Mouse (Mus musculus) megakaryocyte progenitor cell, adult 5-6 weeks (primary cell): Measurements from ENCODE around the gene Zfp456. TPM values are rescaled to one million over a fixed set of nuclear protein-coding genes. Genes with fewer than 3 reads are reported as not detected.
A peak's percentile ranks its signal among the peaks of the same experiment; 100 is the strongest.
"Not testable (repeated sequence)": the region's sequence is repeated elsewhere in the genome, so short reads cannot be mapped to it uniquely, and the experiment has no call there.

Experiments used
- ATAC-seq: replicated peaks from 2 replicates; pipeline ENCODE4 v1.8.0; 2016; ENCODE audit warnings: mild to moderate bottlenecking, moderate TSS enrichment, inconsistent platforms; ENCODE audit not compliant: poor library complexity
- total RNA-seq, 2 experiments: library from RNA; stranded (forward) in 1 of 2; stranded (reverse) in 1 of 2; fragments of 157-497, 149-512 nt in 1 of 2; fragments of 200-1000 nt in 1 of 2; gene quantifications; 2 replicates each; pipeline versions ENCODE4 v1.2.3 to v1.2.4; 2015 to 2017

Gene Zfp456
- 4.8 and 5.2 TPM in 2 replicates for total RNA-seq (2015)
- 3.5 and 4.8 TPM in 2 replicates for total RNA-seq (2017)

GRCm38 (mm10) chr13:67375050-67375911 is at the start of gene Zfp456, which contains the start of gene Gm28041:
TSS of gene Zfp456 (minus strand) at chr13:67375810.
TSS of gene Gm28041 (minus strand) at chr13:67375733.
- ATAC-seq, result peak; percentile 92

GRCm38 (mm10) chr13:67422532-67422931 is 46.9 kb upstream of the Zfp456 start:
- not testable (repeated sequence) for ATAC-seq

- peak; percentile 72 for ATAC-seq
Measured at GRCm38 (mm10) chr13:67421207-67421857, 45.7 kb upstream of the Zfp456 start, which contains the start of gene Zfp459. TSS of gene Zfp459 (minus strand) at chr13:67421418.

- ATAC-seq, result no peak; the same call in 1 of the 2 replicates
Measured at GRCm38 (mm10) chr13:67420558-67421206, 45.1 kb upstream of the Zfp456 start.

- no peak; the same call in 1 of the 2 replicates for ATAC-seq
Measured at GRCm38 (mm10) chr13:67416811-67417210, 41.2 kb upstream of the Zfp456 start.

- no peak for ATAC-seq
Measured at GRCm38 (mm10) chr13:67415759-67416158, 40.1 kb upstream of the Zfp456 start.

- peak; percentile 71 for ATAC-seq
Measured at GRCm38 (mm10) chr13:67413634-67414033, 38.0 kb upstream of the Zfp456 start.

- ATAC-seq, result peak; percentile 98
Measured at GRCm38 (mm10) chr13:67399183-67399903, 23.7 kb upstream of the Zfp456 start, which contains the start of gene Zfp429. TSS of gene Zfp429 (minus strand) at chr13:67399819.

GRCm38 (mm10) chr13:67376255-67376654 is 645 bp upstream of the Zfp456 start:
- peak; percentile 71 for ATAC-seq

GRCm38 (mm10) chr13:67360131-67360744 is 15.4 kb downstream of the Zfp456 start, which contains the start of the genes Gm28044 and Zfp953:
TSS of gene Gm28044 (minus strand) at chr13:67360536.
TSS of gene Zfp953 (minus strand) at chr13:67360605.
- peak; percentile 94 for ATAC-seq

GRCm38 (mm10) chr13:67351854-67352253 is 23.8 kb downstream of the Zfp456 start:
- ATAC-seq, result peak; percentile 72

GRCm38 (mm10) chr13:67343422-67343821 is 32.2 kb downstream of the Zfp456 start:
- peak; percentile 89 for ATAC-seq

- peak; percentile 15; the same call in 1 of the 2 replicates for ATAC-seq
Measured at GRCm38 (mm10) chr13:67332877-67333276, 42.7 kb downstream of the Zfp456 start.

- peak; percentile 96 for ATAC-seq
Measured at GRCm38 (mm10) chr13:67332019-67332724, 43.4 kb downstream of the Zfp456 start, which contains the start of gene Zfp595. TSS of gene Zfp595 (minus strand) at chr13:67332570.

Other genes starting within 250 kb of the Zfp456 start
- 6.4 and 8.3 TPM in 2 replicates for gene Rsl1, start 202.6 kb downstream of the Zfp456 start, total RNA-seq (2015)
- gene Rsl1, start 202.6 kb downstream of the Zfp456 start, total RNA-seq (2017), result 4.9 and 7.2 TPM in 2 replicates
- gene Zfp455, start 181.3 kb downstream of the Zfp456 start, total RNA-seq (2015), result 2.2 and 4.7 TPM in 2 replicates
- 0.58 and 3.6 TPM in 2 replicates for gene Zfp455, start 181.3 kb downstream of the Zfp456 start, total RNA-seq (2017)
- gene Zfp458, start 97.3 kb downstream of the Zfp456 start, total RNA-seq (2015), result 8.0 and 8.1 TPM in 2 replicates
- 5.7 and 6.4 TPM in 2 replicates for gene Zfp458, start 97.3 kb downstream of the Zfp456 start, total RNA-seq (2017)
- 0.24 and 0.81 TPM in 2 replicates for gene Zfp457, start 69.3 kb downstream of the Zfp456 start, total RNA-seq (2015)
- gene Zfp457, start 69.3 kb downstream of the Zfp456 start, total RNA-seq (2017), result 1.6 TPM in 1 of 2 replicates, not detected in the other
- 5.7 and 8.7 TPM in 2 replicates for gene Zfp595, start 43.2 kb downstream of the Zfp456 start, total RNA-seq (2015)
- gene Zfp595, start 43.2 kb downstream of the Zfp456 start, total RNA-seq (2017), result 3.7 and 8.6 TPM in 2 replicates
- gene Gm28044, start 15.3 kb downstream of the Zfp456 start, total RNA-seq (2015), result 0.72 and 1.5 TPM in 2 replicates
- gene Gm28044, start 15.3 kb downstream of the Zfp456 start, total RNA-seq (2017), result 17.2 and 21.1 TPM in 2 replicates
- 10.4 and 12.6 TPM in 2 replicates for gene Zfp953, start 15.2 kb downstream of the Zfp456 start, total RNA-seq (2015)
- 7.4 and 10.9 TPM in 2 replicates for gene Zfp953, start 15.2 kb downstream of the Zfp456 start, total RNA-seq (2017)
- gene Gm28041, start 77 bp downstream of the Zfp456 start, total RNA-seq (2015), result 1.7 and 2.1 TPM in 2 replicates
- gene Gm28041, start 77 bp downstream of the Zfp456 start, total RNA-seq (2017), result 1.00 and 1.2 TPM in 2 replicates
- gene Zfp429, start 24.0 kb upstream of the Zfp456 start, total RNA-seq (2015), result 10.0 and 10.4 TPM in 2 replicates
- gene Zfp429, start 24.0 kb upstream of the Zfp456 start, total RNA-seq (2017), result 5.2 and 10.9 TPM in 2 replicates
- 2.2 and 2.5 TPM in 2 replicates for gene Zfp459, start 45.6 kb upstream of the Zfp456 start, total RNA-seq (2015)
- 0.27 and 0.67 TPM in 2 replicates for gene Zfp459, start 45.6 kb upstream of the Zfp456 start, total RNA-seq (2017)
- 7.3 and 13.1 TPM in 2 replicates for gene Zfp874a, start 75.8 kb upstream of the Zfp456 start, total RNA-seq (2015)
- gene Zfp874a, start 75.8 kb upstream of the Zfp456 start, total RNA-seq (2017), result 10.3 and 13.5 TPM in 2 replicates
- gene Zfp874b, start 108.4 kb upstream of the Zfp456 start, total RNA-seq (2015), result 7.8 and 10.4 TPM in 2 replicates
- 5.9 and 8.1 TPM in 2 replicates for gene Zfp874b, start 108.4 kb upstream of the Zfp456 start, total RNA-seq (2017)
- gene Zfp58, start 124.7 kb upstream of the Zfp456 start, total RNA-seq (2015), result 8.5 and 11.6 TPM in 2 replicates
- 12.3 and 14.5 TPM in 2 replicates for gene Zfp58, start 124.7 kb upstream of the Zfp456 start, total RNA-seq (2017)
- gene Gm26965, start 150.3 kb upstream of the Zfp456 start, total RNA-seq (2015), result not detected in 2 replicates
- not detected in 2 replicates for gene Gm26965, start 150.3 kb upstream of the Zfp456 start, total RNA-seq (2017)
- 25.4 and 25.5 TPM in 2 replicates for gene Zfp87, start 150.4 kb upstream of the Zfp456 start, total RNA-seq (2015)
- gene Zfp87, start 150.4 kb upstream of the Zfp456 start, total RNA-seq (2017), result 12.9 and 22.4 TPM in 2 replicates
- 14.2 and 15.3 TPM in 2 replicates for gene Zfp748, start 178.0 kb upstream of the Zfp456 start, total RNA-seq (2015)
- gene Zfp748, start 178.0 kb upstream of the Zfp456 start, total RNA-seq (2017), result 11.5 and 21.2 TPM in 2 replicates
- 14.6 and 16.7 TPM in 2 replicates for gene Zfp729b, start 233.9 kb upstream of the Zfp456 start, total RNA-seq (2015)
- 14.6 and 15.4 TPM in 2 replicates for gene Zfp729b, start 233.9 kb upstream of the Zfp456 start, total RNA-seq (2017)